Mouse (Mus musculus) C2C12 (cell line): ENCODE results near the gene Slc6a21. TPM values are rescaled to one million over a fixed set of nuclear protein-coding genes. Genes with fewer than 3 reads are reported as not detected.

ENCODE experiments used
- H3K27me3 ChIP-seq: one replicate; pipeline ENCODE4 v1.6.1; 2011; ENCODE audit not compliant: control insufficient read depth, insufficient read depth, insufficient read length
- H3K36me3 ChIP-seq: one replicate; pipeline ENCODE4 v1.6.1; 2011; ENCODE audit not compliant: control insufficient read depth, insufficient read depth
- H3K4me3 ChIP-seq: one replicate; pipeline ENCODE4 v1.5.1; 2011; ENCODE audit warnings: mild to moderate bottlenecking, control low read depth; ENCODE audit not compliant: poor library complexity, insufficient read depth, severe bottlenecking
- H3K79me2 ChIP-seq: one replicate; pipeline ENCODE4 v1.6.1; 2011; ENCODE audit not compliant: control insufficient read depth, insufficient read depth
- H3K79me3 ChIP-seq: one replicate; pipeline ENCODE4 v1.6.1; 2011; ENCODE audit warnings: low read depth, control low read depth
- H3ac ChIP-seq: one replicate; pipeline ENCODE3; 2011; ENCODE audit warnings: low read depth; ENCODE audit not compliant: control insufficient read depth, insufficient read length
- CEBPB ChIP-seq: IDR thresholded peaks from one replicate; pipeline ENCODE4 v1.6.1; 2011; ENCODE audit warnings: low read depth, mild to moderate bottlenecking, control low read depth, moderate library complexity
- CTCF ChIP-seq: IDR thresholded peaks from one replicate; pipeline ENCODE4 v1.5.1; 2011; ENCODE audit not compliant: control insufficient read depth, insufficient read depth, insufficient read length
- FOSL1 ChIP-seq: IDR thresholded peaks from one replicate; pipeline ENCODE4 v1.8.0; 2011; ENCODE audit warnings: mild to moderate bottlenecking, low read length; ENCODE audit not compliant: poor library complexity, insufficient read depth, severe bottlenecking
- MAX ChIP-seq: IDR thresholded peaks from one replicate; pipeline ENCODE4 v1.6.1; 2011; ENCODE audit warnings: mild to moderate bottlenecking, control low read depth
- MYOD1 ChIP-seq: IDR thresholded peaks from one replicate; pipeline ENCODE4 v1.6.1; 2011; ENCODE audit warnings: low read depth; ENCODE audit not compliant: control insufficient read depth, insufficient read length
- MYOG ChIP-seq: IDR thresholded peaks from one replicate; pipeline ENCODE4 v1.6.1; 2011; ENCODE audit not compliant: control insufficient read depth, insufficient read length; ENCODE audit errors: extremely low read depth
- USF1 ChIP-seq: IDR thresholded peaks from one replicate; pipeline ENCODE4 v1.6.1; 2011; ENCODE audit warnings: low read depth, mild to moderate bottlenecking, control low read depth, moderate library complexity
- polyA plus RNA-seq: library from polyadenylated mRNA; unstranded; fragments of >200 nt; fragmentation: generic; extraction: Trizol; gene quantifications from one replicate; pipeline ENCODE4 v1.2.1, GENCODE M21; 2012; ENCODE audit warnings: missing spikeins

The Slc6a21 gene
- polyA plus RNA-seq, 1 experiment, result not detected

DNA sequence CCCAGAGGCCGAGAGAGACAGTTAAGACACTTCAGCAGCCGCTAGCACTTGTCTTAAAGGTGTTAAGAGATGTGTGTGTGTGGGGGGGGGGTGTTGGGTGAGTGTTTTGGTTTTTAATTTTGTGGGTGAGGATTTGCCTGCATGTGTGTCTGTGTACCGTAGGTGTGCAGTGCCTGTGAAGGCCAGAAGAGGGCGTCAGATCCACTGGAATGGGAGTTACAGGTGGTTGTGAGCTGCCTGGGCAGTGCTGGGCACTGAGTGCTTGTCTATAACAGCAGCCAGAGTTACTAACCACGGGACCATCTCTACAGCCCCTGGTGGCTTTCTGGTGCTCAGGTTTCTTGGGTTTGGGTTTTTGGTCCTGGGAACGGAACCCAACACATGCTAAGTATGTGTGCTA lies 54.2 kb downstream of the Slc6a21 start:
- no peaks in the 10 kb centered on the region for H3K27me3 ChIP-seq
- H3K36me3 ChIP-seq, result no peaks in the 10 kb centered on the region
- no peak overlapping the region for H3K4me3 ChIP-seq
- TF ChIP-seq MYOD1 (no peak), FOSL1 (no peak), CTCF (no peak), MYOG (no peak), MAX (no peak), USF1 (no peak), CEBPB (no peak)
- no peaks in the 10 kb centered on the region for H3K79me3 ChIP-seq
- no peaks in the 10 kb centered on the region for H3K79me2 ChIP-seq
- no peak overlapping the region for H3ac ChIP-seq

DNA sequence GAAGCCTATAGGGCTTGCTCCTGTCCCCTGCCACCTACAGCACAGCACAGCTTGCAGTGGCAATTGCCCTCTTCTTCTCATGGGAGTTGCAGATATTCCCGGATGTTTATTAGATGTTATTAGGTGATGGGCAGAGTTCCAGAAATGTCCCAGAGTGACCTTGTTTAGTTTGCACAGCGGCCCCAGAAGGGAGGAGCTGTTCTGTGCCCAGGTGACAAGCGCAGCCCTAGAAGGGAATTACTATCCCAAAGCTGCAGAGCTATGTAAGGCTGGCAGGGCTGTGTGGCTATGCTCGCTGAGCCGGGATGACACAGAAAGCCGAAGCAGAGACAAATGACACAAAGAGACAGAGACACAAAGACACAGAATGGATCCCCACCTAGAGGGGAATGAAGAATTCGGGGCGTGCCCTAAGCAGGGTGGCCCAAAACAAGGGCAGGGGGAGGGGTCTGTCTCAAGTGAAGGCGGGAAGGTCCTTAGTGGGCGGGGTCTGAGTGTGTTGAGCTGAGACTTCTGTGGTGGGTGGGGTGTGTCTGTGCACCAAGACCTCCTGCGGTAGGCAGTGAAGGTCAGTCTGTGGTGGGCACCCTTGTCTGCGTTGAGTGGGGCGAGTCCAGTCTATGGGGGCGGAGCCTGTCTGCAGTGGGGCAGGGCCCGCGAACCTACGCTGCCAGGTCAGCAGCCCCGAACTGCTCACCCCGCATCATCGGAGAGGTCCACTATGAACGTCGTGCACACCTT lies 55.5 kb downstream of the Slc6a21 start:
- peak overlapping the region; percentile 45 for H3K4me3 ChIP-seq
- TF ChIP-seq CEBPB, result no peak

DNA sequence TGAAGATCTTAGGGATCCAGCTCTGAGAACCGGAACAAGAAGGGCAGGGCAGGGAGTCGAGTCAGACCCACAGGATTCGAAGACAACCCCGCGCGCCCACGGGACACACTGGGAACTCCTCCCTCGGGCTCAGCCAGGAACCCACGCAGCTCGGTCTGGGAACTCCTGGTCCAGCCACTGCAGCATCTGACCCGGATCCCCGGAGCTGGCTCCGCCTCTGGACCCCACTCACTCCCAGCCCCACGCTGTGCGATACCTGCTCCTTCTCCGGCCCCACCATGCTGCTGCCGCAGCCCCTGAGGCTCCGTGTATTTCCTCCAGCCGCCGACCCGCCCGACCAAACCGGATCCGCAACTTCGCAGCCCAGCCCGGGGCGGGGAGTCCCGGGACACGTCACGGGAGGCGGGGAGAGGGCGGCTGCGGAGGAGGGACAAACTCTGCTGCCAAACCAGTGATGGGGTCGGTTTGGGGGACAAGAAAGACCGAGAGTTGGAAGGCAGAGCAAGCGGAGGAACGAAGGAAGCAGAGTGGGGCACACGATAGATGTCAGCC lies 56.2 kb downstream of the Slc6a21 start, which contains the start of gene Trpm4:
TSS of gene Trpm4 (minus strand) at position 350 of the 552 bp plus-strand sequence.
- H3K4me3 ChIP-seq, result peak within 1 kb of the TSS; percentile 45
- no peaks in the 10 kb centered on the region for H3K79me3 ChIP-seq
- TF ChIP-seq CEBPB (no peak), MYOD1 (no peak), FOSL1 (no peak), CTCF (no peak), USF1 (no peak), MAX (no peak), MYOG (no peak)
- H3K36me3 ChIP-seq, result no peaks in the 10 kb centered on the region
- H3K27me3 ChIP-seq, result no peaks in the 10 kb centered on the region
- H3ac ChIP-seq, result peak within 1 kb of the TSS; percentile 75
- no peaks in the 10 kb centered on the region for H3K79me2 ChIP-seq

More for the DNA sequence above, 55.5 kb downstream of the Slc6a21 start:
- Histone ChIP-seq H3K79me3 (no peaks in the 10 kb centered on the region), H3ac (peak overlapping the region; percentile 75), H3K79me2 (no peaks in the 10 kb centered on the region), H3K27me3 (no peaks in the 10 kb centered on the region), H3K36me3 (no peaks in the 10 kb centered on the region)

DNA sequence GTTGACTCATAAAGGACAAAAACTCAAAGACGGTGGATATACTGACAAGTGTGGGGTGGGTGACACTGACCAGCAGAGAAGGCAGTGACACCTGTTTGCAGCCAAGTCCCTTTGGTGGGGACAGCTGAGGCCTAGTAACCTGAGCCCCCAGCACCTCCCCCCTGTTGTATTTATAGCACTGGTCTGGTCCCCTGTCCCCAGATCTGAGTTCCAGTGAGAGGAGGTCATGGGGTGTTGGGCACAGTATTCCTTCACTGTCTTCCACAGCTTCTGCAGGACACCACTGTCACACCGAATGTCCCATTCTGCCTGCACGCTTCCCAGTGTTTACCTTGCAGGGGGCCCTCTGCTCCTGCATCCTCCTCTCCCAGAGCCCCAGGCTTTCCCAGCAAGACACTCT lies 57.3 kb downstream of the Slc6a21 start:
- TF ChIP-seq MYOD1 (peak; percentile 29), USF1 (no peak), MAX (no peak), CTCF (no peak), MYOG (no peak)
- no peaks in the 10 kb centered on the region for H3K36me3 ChIP-seq
- no peak overlapping the region for H3ac ChIP-seq
- H3K79me3 ChIP-seq, result no peaks in the 10 kb centered on the region
- H3K4me3 ChIP-seq, result no peak overlapping the region
- no peaks in the 10 kb centered on the region for H3K27me3 ChIP-seq
- no peaks in the 10 kb centered on the region for H3K79me2 ChIP-seq

DNA sequence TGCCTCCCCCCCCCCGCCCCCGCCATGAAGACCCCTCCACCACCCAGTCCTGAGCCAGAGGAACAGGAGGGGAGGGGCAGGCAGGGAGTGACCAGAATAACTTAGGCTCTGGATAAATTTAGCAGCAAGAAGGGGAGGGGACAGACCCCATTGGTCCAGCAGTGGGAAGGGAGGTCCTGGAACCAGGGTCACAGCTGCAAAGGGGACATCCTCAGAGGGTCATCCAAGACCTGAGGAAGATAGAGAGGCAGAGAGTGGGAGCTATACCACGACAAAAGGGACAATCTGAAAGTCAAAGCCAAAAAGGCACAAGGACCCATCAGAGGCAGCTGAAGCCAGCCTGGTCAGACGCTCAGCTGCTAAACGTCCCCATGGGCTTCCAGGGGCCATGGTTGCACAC lies 57.7 kb downstream of the Slc6a21 start, which contains the start of gene Hrc:
TSS of gene Hrc (plus strand) at position 235 of the 400 bp plus-strand sequence.
- Histone ChIP-seq H3K36me3 (no peaks in the 10 kb centered on the region), H3K27me3 (no peaks in the 10 kb centered on the region), H3ac (no peak within 1 kb of the TSS), H3K4me3 (no peak within 1 kb of the TSS), H3K79me2 (no peaks in the 10 kb centered on the region), H3K79me3 (no peaks in the 10 kb centered on the region)
- no peak for TF ChIP-seq CTCF
- TF ChIP-seq FOSL1, result no peak

DNA sequence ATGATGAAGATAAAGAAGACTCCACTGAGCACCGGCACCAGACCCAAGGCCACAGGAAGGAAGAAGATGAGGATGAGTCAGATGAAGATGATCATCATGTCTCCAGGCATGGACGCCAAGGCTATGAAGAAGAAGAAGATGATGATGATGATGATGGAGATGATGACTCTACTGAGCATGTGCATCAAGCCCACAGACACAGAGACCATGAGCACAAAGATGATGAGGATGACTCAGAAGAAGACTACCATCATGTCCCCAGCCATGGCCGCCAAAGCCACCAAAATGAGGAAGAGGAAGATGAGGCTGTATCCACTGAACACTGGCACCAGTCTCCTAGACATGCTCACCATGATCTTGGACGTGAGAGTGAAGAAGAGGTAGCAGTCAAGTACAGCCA lies 59.0 kb downstream of the Slc6a21 start:
- Histone ChIP-seq H3K79me3 (no peaks in the 10 kb centered on the region), H3K4me3 (no peak overlapping the region), H3K79me2 (no peaks in the 10 kb centered on the region), H3K27me3 (no peaks in the 10 kb centered on the region), H3K36me3 (no peaks in the 10 kb centered on the region), H3ac (no peak overlapping the region)
- no peak for TF ChIP-seq FOSL1
- TF ChIP-seq MYOG, result no peak
- TF ChIP-seq MAX, result no peak
- TF ChIP-seq CTCF, result no peak
